Mouse (Mus musculus): ENCODE data around the gene Gm20696. TPM values are rescaled to one million over a fixed set of nuclear protein-coding genes. Genes with fewer than 3 reads are reported as not detected.

Gm20696 gene
- total and polyA plus RNA-seq, 2 experiments from 2014 or later, result 2.5 to 3.6 TPM

- Histone ChIP-seq H3K27ac (no peak overlapping the region), H3K4me1 (ENCODE audit: insufficient read depth, low read length) (no peaks in the 10 kb centered on the region), H3K4me3 (ENCODE audit: low read length) (no peak overlapping the region), H3K4me2 (ENCODE audit: low read depth, low read length) (no peak overlapping the region), H3K27me3 (ENCODE audit: insufficient read depth, low read length) (no peaks in the 10 kb centered on the region), H3K9ac (replicated peaks; ENCODE audit: low read length) (no peak overlapping the region), H3K9me3 (ENCODE audit: low read length) (no peaks in the 10 kb centered on the region), H3K36me3 (ENCODE audit: insufficient read depth, low read length) (no peaks in the 10 kb centered on the region)
- DNase-seq (ENCODE audit: low spot score) (no peak), ATAC-seq (no peak)
- TF ChIP-seq CTCF (IDR thresholded peaks at IDR 0.05; ENCODE audit: low read depth), result no peak
- 88% methylated on average over 3 of the region's 3 CpGs for WGBS
Measured at GRCm38 (mm10) chr6:99343815-99344214, 322.8 kb downstream of the Gm20696 start.

GRCm38 (mm10) chr6:99342416-99342815 lies 324.2 kb downstream of the Gm20696 start:
- H3K36me3 ChIP-seq (ENCODE audit: insufficient read depth, low read length), result no peaks in the 10 kb centered on the region
- H3K4me3 ChIP-seq (ENCODE audit: low read length), result no peak overlapping the region
- WGBS, result 99% methylated on average over 3 of the region's 3 CpGs
- no peaks in the 10 kb centered on the region for H3K9me3 ChIP-seq (ENCODE audit: low read length)
- TF ChIP-seq CTCF (IDR thresholded peaks at IDR 0.05; ENCODE audit: low read depth), result no peak
- H3K4me1 ChIP-seq (ENCODE audit: insufficient read depth, low read length), result no peaks in the 10 kb centered on the region
- H3K9ac ChIP-seq (replicated peaks; ENCODE audit: low read length), result no peak overlapping the region
- ATAC-seq, result no peak
- no peak overlapping the region for H3K27ac ChIP-seq
- DNase-seq (ENCODE audit: low spot score), result no peak
- H3K4me2 ChIP-seq (ENCODE audit: low read depth, low read length), result no peak overlapping the region
- no peaks in the 10 kb centered on the region for H3K27me3 ChIP-seq (ENCODE audit: insufficient read depth, low read length)

GRCm38 (mm10) chr6:99340902-99341301 lies 325.7 kb downstream of the Gm20696 start:
- WGBS, result 95% methylated on average over 4 of the region's 4 CpGs
- no peak overlapping the region for H3K4me2 ChIP-seq (ENCODE audit: low read depth, low read length)
- H3K4me1 ChIP-seq (ENCODE audit: insufficient read depth, low read length), result no peaks in the 10 kb centered on the region
- no peaks in the 10 kb centered on the region for H3K9me3 ChIP-seq (ENCODE audit: low read length)
- H3K4me3 ChIP-seq (ENCODE audit: low read length), result no peak overlapping the region
- H3K27me3 ChIP-seq (ENCODE audit: insufficient read depth, low read length), result no peaks in the 10 kb centered on the region
- no peak overlapping the region for H3K27ac ChIP-seq
- no peak for DNase-seq (ENCODE audit: low spot score)
- no peak for ATAC-seq
- no peak overlapping the region for H3K9ac ChIP-seq (replicated peaks; ENCODE audit: low read length)
- no peak for TF ChIP-seq CTCF (IDR thresholded peaks at IDR 0.05; ENCODE audit: low read depth)
- H3K36me3 ChIP-seq (ENCODE audit: insufficient read depth, low read length), result no peaks in the 10 kb centered on the region

- Histone ChIP-seq H3K4me2 (ENCODE audit: low read depth, low read length) (no peak overlapping the region), H3K9me3 (ENCODE audit: low read length) (no peaks in the 10 kb centered on the region), H3K4me3 (ENCODE audit: low read length) (no peak overlapping the region), H3K27ac (no peak overlapping the region), H3K4me1 (ENCODE audit: insufficient read depth, low read length) (no peaks in the 10 kb centered on the region), H3K27me3 (ENCODE audit: insufficient read depth, low read length) (no peaks in the 10 kb centered on the region), H3K9ac (replicated peaks; ENCODE audit: low read length) (no peak overlapping the region), H3K36me3 (ENCODE audit: insufficient read depth, low read length) (no peaks in the 10 kb centered on the region)
- 85% methylated on average over 10 of the region's 10 CpGs for WGBS
- no peak for TF ChIP-seq CTCF (IDR thresholded peaks at IDR 0.05; ENCODE audit: low read depth)
- DNase-seq (ENCODE audit: low spot score), result no peak
- ATAC-seq, result no peak
Measured at GRCm38 (mm10) chr6:99339986-99340721, 326.4 kb downstream of the Gm20696 start.

GRCm38 (mm10) chr6:99339343-99339620 lies 327.3 kb downstream of the Gm20696 start:
- ATAC-seq (no peak), DNase-seq (ENCODE audit: low spot score) (no peak)
- no peak for TF ChIP-seq CTCF (IDR thresholded peaks at IDR 0.05; ENCODE audit: low read depth)
- Histone ChIP-seq H3K4me1 (ENCODE audit: insufficient read depth, low read length) (no peaks in the 10 kb centered on the region), H3K36me3 (ENCODE audit: insufficient read depth, low read length) (no peaks in the 10 kb centered on the region), H3K27ac (no peak overlapping the region), H3K4me2 (ENCODE audit: low read depth, low read length) (no peak overlapping the region), H3K9ac (replicated peaks; ENCODE audit: low read length) (no peak overlapping the region), H3K4me3 (ENCODE audit: low read length) (no peak overlapping the region), H3K9me3 (ENCODE audit: low read length) (no peaks in the 10 kb centered on the region), H3K27me3 (ENCODE audit: insufficient read depth, low read length) (no peaks in the 10 kb centered on the region)
- 33% methylated on average over 5 of the region's 5 CpGs for WGBS

- TF ChIP-seq CTCF (IDR thresholded peaks at IDR 0.05; ENCODE audit: low read depth), result no peak
- DNase-seq (ENCODE audit: low spot score), result no peak
- no peaks in the 10 kb centered on the region for H3K4me1 ChIP-seq (ENCODE audit: insufficient read depth, low read length)
- no peaks in the 10 kb centered on the region for H3K27me3 ChIP-seq (ENCODE audit: insufficient read depth, low read length)
- H3K27ac ChIP-seq, result no peak overlapping the region
- no peak overlapping the region for H3K4me3 ChIP-seq (ENCODE audit: low read length)
- no peaks in the 10 kb centered on the region for H3K9me3 ChIP-seq (ENCODE audit: low read length)
- H3K36me3 ChIP-seq (ENCODE audit: insufficient read depth, low read length), result no peaks in the 10 kb centered on the region
- ATAC-seq, result no peak
- H3K4me2 ChIP-seq (ENCODE audit: low read depth, low read length), result no peak overlapping the region
- H3K9ac ChIP-seq (replicated peaks; ENCODE audit: low read length), result no peak overlapping the region
- WGBS, result 55% methylated on average over 9 of the region's 9 CpGs
Measured at GRCm38 (mm10) chr6:99338593-99339342, 327.8 kb downstream of the Gm20696 start.

GRCm38 (mm10) chr6:99338174-99338573 lies 328.4 kb downstream of the Gm20696 start:
- 59% methylated on average over 3 of the region's 3 CpGs for WGBS
- DNase-seq (ENCODE audit: low spot score) (no peak), ATAC-seq (no peak)
- H3K9me3 ChIP-seq (ENCODE audit: low read length), result no peaks in the 10 kb centered on the region
- no peaks in the 10 kb centered on the region for H3K27me3 ChIP-seq (ENCODE audit: insufficient read depth, low read length)
- no peak overlapping the region for H3K4me2 ChIP-seq (ENCODE audit: low read depth, low read length)
- TF ChIP-seq CTCF (IDR thresholded peaks at IDR 0.05; ENCODE audit: low read depth), result no peak
- H3K4me3 ChIP-seq (ENCODE audit: low read length), result no peak overlapping the region
- H3K27ac ChIP-seq, result no peak overlapping the region
- H3K36me3 ChIP-seq (ENCODE audit: insufficient read depth, low read length), result no peaks in the 10 kb centered on the region
- H3K9ac ChIP-seq (replicated peaks; ENCODE audit: low read length), result no peak overlapping the region
- no peaks in the 10 kb centered on the region for H3K4me1 ChIP-seq (ENCODE audit: insufficient read depth, low read length)

Measured in hindbrain, postnatal 0 days (tissue).